Mouse (Mus musculus) retina, postnatal 7 days (tissue): ENCODE data around the gene Sobp.

Source experiments
- DNase-seq: peaks from one replicate; pipeline ENCODE4 v3.0.0-alpha.2; 2012; ENCODE audit warnings: low read depth, low spot score

Sobp gene

DNA sequence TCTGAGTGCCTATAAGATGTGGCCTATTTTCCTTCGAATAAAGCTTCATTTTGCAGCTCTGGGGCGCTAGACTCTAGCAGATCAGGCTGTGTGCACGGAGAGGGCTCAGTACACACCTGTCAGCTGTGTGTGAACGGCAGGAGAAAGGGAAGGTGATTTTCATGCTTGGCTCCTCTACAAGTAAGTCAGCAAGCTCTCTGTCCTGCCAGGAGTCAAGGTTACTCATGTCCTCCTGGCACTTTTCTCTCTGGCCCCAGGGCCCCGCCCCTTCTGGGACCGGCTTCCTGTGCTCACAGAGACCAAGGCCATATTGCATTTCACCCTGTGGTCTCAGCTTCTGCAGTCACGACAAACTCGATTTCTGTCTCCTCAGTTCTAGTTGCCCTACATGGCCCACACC, 138.8 kb downstream of the Sobp start:
- no peak for DNase-seq

DNA sequence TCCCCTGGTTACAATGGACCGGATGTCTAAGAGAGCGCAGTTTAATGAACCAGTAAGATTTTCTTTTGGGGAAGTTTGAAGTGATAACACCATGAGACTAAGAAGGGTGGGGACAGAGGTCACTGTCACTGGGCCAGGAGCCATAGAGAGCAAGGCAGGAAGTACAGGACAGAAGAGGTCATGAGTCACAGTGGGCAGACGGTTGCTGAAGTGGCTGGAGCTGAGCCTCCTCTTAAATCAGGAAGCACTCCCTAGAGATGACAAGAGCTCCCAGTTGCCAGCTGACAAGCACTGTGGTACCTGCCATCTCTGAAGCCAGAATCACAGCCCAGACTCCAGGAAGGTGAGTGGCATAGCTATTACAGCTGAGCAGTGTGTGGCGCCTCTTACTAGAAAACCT, 139.5 kb downstream of the Sobp start:
- DNase-seq, result no peak

GRCm38 (mm10) chr10:43033481-43034248, 140.7 kb downstream of the Sobp start:
- no peak for DNase-seq

DNA sequence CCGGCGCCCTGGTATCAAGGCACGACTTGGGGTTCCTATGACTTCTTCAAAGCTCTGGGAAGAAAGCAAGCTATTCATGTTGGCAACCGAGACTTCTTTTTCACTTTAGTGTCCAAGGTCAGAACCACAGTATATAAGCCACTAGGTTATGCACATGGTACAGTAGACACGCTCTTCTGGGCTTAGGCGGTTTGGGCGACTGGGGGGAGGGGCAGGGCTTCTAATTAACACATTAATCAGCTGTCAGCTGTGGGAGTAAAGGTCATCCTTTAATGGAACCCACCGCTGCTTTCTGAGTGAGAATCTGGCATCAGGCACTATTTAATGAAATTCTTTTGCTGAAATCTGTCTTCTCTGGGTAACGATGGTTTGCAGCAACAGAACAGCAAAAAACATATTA, 147.3 kb downstream of the Sobp start:
- no peak for DNase-seq

GRCm38 (mm10) chr10:43023454-43024194, 150.7 kb downstream of the Sobp start:
- DNase-seq, result no peak

GRCm38 (mm10) chr10:43022190-43022761, 152.1 kb downstream of the Sobp start:
- no peak for DNase-seq

DNA sequence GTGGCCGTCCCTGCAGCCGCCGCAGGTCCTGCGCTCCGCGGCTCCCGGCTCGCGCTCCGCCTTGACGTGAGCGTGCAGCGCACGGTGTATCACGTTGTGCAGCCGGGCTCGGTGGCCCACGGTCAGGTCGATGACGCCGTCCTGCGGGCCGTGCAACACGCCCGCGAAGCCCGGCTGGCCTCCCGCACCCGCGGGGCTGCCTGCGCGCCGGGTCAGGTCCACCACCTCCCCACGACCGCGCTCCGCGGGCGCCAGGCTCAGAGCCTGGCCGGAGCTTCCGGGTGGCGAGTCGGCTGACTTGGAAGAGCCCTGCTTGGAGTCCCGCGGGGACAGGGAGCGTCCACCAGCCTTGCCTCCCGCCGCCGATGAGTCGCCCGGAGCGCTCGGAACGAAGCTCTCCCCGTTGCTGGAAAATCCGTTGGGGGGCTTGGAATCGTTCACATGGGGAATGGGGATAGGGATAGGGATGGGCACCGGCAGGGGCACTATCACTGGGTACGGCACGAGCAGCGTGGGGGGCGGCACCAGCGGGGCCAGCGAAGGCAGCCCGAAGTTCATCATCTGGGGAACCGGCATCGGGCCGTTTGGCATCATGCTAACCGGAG, 152.7 kb downstream of the Sobp start:
- DNase-seq, result no peak

- no peak for DNase-seq
Measured at GRCm38 (mm10) chr10:43021017-43021416, 153.3 kb downstream of the Sobp start.

DNA sequence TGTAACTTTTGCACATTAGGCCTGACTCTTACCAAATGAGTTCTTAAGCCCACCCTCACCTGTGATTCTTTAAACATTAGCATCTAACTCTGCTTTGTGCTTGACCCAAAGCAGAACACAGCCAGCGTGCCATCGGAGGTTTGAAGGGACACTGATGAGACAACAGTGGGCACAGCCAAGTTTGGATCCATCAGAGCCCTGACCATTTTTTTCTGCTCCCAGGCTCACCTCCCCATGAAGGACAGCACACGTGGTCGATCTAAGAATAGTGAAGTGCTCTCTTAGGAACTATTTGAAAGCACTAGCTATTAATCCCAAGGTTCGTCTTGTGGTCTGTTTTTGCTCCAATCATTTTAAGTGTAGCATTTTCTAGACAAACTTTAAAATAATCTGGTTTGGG, 159.5 kb downstream of the Sobp start:
- DNase-seq, result no peak

GRCm38 (mm10) chr10:43014358-43014757, 160.0 kb downstream of the Sobp start:
- no peak for DNase-seq

DNA sequence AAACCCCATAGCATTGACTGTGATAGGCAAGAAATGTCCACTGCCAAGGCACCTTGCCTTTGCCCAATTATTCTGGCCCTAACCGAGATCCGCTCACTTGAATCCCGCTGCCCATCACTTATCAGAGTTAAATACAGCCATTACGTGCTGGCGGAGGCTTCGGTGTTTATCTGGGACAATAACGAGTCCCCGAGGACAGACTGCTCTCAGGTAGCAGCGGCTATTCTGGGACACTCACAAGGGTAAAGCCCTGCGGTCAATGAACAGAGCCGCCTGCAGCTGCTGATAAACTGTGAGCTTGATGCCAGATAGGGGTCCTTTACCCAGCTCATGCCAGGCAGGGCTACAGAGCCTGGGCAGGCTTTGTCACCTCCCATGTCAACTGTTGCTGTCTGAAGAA, 166.2 kb downstream of the Sobp start:
- DNase-seq, result no peak

DNA sequence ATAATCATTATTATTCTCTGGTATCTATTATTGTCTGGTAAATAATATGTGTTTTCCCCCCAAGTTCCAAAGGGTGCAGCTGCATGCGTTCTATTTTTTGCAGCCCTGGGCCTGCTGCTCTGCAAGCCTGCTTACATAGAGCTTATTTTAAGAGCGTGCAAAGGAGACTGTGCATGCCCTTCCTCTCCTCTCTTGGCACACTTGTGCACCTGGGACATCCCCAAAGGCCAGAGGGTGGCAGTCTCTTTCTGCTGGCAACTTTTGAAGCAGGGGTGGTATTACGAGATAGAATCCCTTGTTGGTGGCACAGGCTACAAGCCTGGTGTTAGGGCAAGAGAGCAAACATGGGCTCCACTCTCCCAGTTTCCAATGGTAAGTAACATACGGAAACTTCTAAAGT, 167.8 kb downstream of the Sobp start:
- no peak for DNase-seq

DNA sequence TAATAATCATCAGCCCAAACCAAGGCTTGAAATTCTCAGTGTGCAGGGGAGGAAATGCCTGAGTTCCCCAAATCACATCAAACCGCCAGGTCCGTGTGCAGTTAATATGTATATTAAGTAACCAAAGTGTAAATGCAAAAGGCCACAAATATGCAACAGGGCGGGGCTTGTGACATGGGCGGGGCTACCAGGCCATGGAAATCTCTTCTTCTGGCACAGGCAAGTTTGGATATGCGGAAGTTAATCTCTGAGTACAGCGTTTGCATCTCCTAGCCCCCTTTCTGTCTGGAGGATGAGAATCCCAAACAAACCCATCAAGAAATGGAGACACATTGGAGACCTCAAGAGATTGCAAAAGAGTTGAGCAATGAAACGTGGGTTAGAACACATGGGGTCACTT, 168.7 kb downstream of the Sobp start:
- DNase-seq, result no peak

DNA sequence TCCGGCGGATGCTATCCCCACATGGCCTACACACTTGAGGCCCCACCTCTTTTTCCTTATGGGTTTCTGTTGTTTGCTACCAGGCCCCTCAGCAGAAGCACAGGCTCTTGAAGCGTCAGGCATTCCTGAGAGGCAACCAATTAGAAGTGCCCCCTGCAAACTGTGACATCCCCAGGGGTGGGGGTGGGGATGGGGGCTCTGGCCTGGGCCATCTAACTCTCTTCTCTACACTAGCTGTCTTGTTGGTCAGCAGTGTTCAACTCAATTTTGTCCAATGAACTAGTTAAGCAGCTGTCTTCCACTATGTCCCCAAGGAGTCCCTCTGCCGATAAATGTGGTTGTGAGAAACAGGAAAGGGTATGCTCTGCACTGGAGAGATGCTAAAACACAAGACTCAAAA, 169.3 kb downstream of the Sobp start:
- DNase-seq, result no peak

DNA sequence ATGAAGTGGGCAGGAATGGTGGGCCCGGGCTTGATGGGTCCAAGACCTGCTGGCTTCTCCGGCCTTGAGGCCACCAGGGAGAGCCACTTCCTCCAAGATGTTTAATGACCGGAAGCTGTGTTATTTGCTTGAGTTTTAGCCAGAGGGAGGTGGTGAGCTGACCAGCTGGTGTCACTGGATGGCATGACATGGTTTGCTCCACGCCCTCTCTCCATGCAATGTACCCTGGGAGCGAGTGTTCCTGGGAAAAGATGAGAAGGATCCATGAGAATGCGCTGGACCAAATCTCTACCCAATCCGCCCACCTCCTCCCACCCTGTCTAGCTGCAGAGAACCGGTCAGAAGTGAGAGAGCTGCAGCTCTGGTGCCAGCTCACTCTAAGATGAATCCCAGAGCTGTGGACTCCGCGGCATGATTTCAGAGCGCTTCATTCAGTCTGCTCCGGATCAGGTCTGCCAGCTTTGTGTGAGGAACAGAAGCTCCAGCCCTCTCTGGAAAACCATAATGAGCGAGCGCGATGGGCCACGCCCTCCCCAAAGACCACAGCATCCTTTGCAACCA, 170.1 kb downstream of the Sobp start:
- DNase-seq, result no peak

GRCm38 (mm10) chr10:43003466-43003757, 170.9 kb downstream of the Sobp start:
- DNase-seq, result no peak

DNA sequence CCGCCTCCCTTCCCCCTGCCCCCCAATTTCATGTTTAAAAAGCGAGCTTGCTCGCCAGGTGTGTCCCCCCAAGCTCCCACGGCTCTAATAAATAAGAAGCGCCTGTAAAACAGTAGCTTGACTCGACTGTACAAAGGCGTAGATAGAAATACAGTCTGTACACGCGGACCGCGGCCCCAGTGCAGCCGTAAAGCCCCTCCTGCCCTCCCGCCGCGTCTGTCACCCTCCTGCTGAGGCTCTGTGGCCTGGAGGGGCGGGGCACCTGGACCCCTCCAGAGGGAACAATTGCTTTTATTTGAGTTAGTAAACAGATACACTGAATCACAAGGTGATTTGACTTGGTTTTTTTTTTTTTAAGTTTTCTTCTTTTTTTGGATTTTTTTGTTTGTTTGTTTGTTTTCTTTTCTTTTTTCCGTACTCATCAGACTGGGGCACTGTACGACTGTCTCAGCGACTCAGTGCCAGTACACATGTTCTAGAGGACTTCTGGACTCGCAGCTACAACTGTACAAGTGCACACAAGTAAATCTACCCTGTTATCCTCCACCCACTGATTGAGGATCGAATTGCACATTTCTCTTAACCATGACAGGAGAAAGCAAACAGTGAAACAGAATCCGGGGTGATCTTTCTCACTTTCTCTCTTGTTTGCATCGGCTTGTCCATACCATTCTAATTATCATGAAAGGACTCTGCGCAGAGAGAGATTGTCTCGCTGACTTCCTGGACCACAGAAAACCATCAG, 171.4 kb downstream of the Sobp start:
- no peak for DNase-seq

- no peak for DNase-seq
Measured at GRCm38 (mm10) chr10:43002066-43002678, 172.2 kb downstream of the Sobp start.

GRCm38 (mm10) chr10:43001433-43001832, 172.9 kb downstream of the Sobp start:
- DNase-seq, result no peak

DNA sequence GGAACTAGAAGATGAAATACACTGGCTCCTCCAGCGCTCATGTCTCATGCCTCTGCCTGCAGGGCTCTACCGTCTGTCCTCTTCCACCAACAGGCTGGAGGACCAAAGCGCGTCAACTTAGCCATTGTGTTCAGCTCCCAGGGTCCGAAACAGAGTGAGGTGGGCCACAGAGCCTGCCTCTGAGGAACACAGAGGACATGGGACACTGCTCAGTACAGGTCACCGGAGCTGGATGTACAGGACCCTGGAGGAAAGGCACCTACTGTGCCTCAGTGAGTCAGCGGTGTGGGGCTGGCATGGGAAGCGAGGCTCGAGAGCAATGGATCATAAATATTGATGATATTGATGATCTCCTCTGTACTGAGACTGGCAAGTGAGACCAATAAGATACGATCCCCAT, 175.0 kb downstream of the Sobp start:
- no peak for DNase-seq

- no peak for DNase-seq
Measured at GRCm38 (mm10) chr10:42997278-42997677, 177.1 kb downstream of the Sobp start.
